Mouse (Mus musculus) C2C12 (cell line): ENCODE measurements around the gene Cplx3.
A peak's percentile ranks its signal among the peaks of the same experiment; 100 is the strongest.

Experiments
- CEBPB ChIP-seq: IDR thresholded peaks from one replicate; pipeline ENCODE4 v1.6.1; 2011; ENCODE audit warnings: low read depth, mild to moderate bottlenecking, control low read depth, moderate library complexity
- CTCF ChIP-seq: IDR thresholded peaks from one replicate; pipeline ENCODE4 v1.5.1; 2011; ENCODE audit not compliant: control insufficient read depth, insufficient read depth, insufficient read length
- MAX ChIP-seq: IDR thresholded peaks from one replicate; pipeline ENCODE4 v1.6.1; 2011; ENCODE audit warnings: mild to moderate bottlenecking, control low read depth
- MYOD1 ChIP-seq: IDR thresholded peaks from one replicate; pipeline ENCODE4 v1.6.1; 2011; ENCODE audit warnings: low read depth; ENCODE audit not compliant: control insufficient read depth, insufficient read length
- MYOG ChIP-seq: IDR thresholded peaks from one replicate; pipeline ENCODE4 v1.6.1; 2011; ENCODE audit not compliant: control insufficient read depth, insufficient read length; ENCODE audit errors: extremely low read depth
- USF1 ChIP-seq: IDR thresholded peaks from one replicate; pipeline ENCODE4 v1.6.1; 2011; ENCODE audit warnings: low read depth, mild to moderate bottlenecking, control low read depth, moderate library complexity

- TF ChIP-seq CTCF (no peak), USF1 (peak; percentile 48), MYOD1 (no peak), MYOG (no peak), CEBPB (no peak), MAX (peak; percentile 81)
Observed at GRCm38 (mm10) chr9:57618854-57619253, 12.8 kb upstream of the Cplx3 start.
